Mouse (Mus musculus) thymus, postnatal 4 days (tissue): ENCODE results near the gene Rrbp1.
A peak's percentile ranks its signal among the peaks of the same experiment; 100 is the strongest.

Experiments
- DNase-seq: peaks from one replicate; pipeline ENCODE4 v3.0.0; 2021

Gene Rrbp1

GRCm38 (mm10) chr2:144005166-144005955, 5.7 kb downstream of the Rrbp1 start:
- no peak for DNase-seq

- DNase-seq, result no peak
Observed at GRCm38 (mm10) chr2:144003544-144003943, 7.5 kb downstream of the Rrbp1 start.

- no peak for DNase-seq
Observed at GRCm38 (mm10) chr2:144002229-144002984, 8.7 kb downstream of the Rrbp1 start.

- no peak for DNase-seq
Observed at GRCm38 (mm10) chr2:143992977-143993376, 18.1 kb downstream of the Rrbp1 start.

GRCm38 (mm10) chr2:143991964-143992672, 18.9 kb downstream of the Rrbp1 start:
- no peak for DNase-seq

GRCm38 (mm10) chr2:143990997-143991396, 20.1 kb downstream of the Rrbp1 start:
- no peak for DNase-seq

GRCm38 (mm10) chr2:143988016-143988415, 23.0 kb downstream of the Rrbp1 start:
- no peak for DNase-seq

- no peak for DNase-seq
Observed at GRCm38 (mm10) chr2:143987485-143987884, 23.6 kb downstream of the Rrbp1 start.

GRCm38 (mm10) chr2:143983482-143983881, 27.6 kb downstream of the Rrbp1 start:
- peak; percentile 18 for DNase-seq

GRCm38 (mm10) chr2:143982901-143983300, 28.2 kb downstream of the Rrbp1 start:
- DNase-seq, result no peak

GRCm38 (mm10) chr2:143982152-143982551, 28.9 kb downstream of the Rrbp1 start:
- no peak for DNase-seq

- peak; percentile 94 for DNase-seq
Observed at GRCm38 (mm10) chr2:143980781-143981398, 30.2 kb downstream of the Rrbp1 start.

GRCm38 (mm10) chr2:143978444-143979147, 32.5 kb downstream of the Rrbp1 start:
- DNase-seq, result peak; percentile 20

GRCm38 (mm10) chr2:143975146-143975649, 35.9 kb downstream of the Rrbp1 start:
- no peak for DNase-seq

GRCm38 (mm10) chr2:143973161-143973560, 37.9 kb downstream of the Rrbp1 start:
- DNase-seq, result no peak

GRCm38 (mm10) chr2:143971887-143972286, 39.2 kb downstream of the Rrbp1 start:
- DNase-seq, result no peak

- DNase-seq, result no peak
Observed at GRCm38 (mm10) chr2:143970841-143971240, 40.2 kb downstream of the Rrbp1 start.

- peak; percentile 34 for DNase-seq
Observed at GRCm38 (mm10) chr2:143969260-143969659, 41.8 kb downstream of the Rrbp1 start.

GRCm38 (mm10) chr2:143963318-143963717, 47.7 kb downstream of the Rrbp1 start:
- DNase-seq, result no peak

GRCm38 (mm10) chr2:143962192-143962591, 48.9 kb downstream of the Rrbp1 start:
- no peak for DNase-seq

- no peak for DNase-seq
Observed at GRCm38 (mm10) chr2:143955746-143956145, 55.3 kb downstream of the Rrbp1 start.

- DNase-seq, result no peak
Observed at GRCm38 (mm10) chr2:143955004-143955403, 56.1 kb downstream of the Rrbp1 start.
